Mouse (Mus musculus) embryo, embryonic 11 days (tissue): Measurements from ENCODE around the gene Ttc9b.
A peak's percentile ranks its signal among the peaks of the same experiment; 100 is the strongest.

Experiments used
- DNase-seq: peaks from one replicate; pipeline ENCODE4 v3.0.0-alpha.2; 2015

Gene Ttc9b

DNA sequence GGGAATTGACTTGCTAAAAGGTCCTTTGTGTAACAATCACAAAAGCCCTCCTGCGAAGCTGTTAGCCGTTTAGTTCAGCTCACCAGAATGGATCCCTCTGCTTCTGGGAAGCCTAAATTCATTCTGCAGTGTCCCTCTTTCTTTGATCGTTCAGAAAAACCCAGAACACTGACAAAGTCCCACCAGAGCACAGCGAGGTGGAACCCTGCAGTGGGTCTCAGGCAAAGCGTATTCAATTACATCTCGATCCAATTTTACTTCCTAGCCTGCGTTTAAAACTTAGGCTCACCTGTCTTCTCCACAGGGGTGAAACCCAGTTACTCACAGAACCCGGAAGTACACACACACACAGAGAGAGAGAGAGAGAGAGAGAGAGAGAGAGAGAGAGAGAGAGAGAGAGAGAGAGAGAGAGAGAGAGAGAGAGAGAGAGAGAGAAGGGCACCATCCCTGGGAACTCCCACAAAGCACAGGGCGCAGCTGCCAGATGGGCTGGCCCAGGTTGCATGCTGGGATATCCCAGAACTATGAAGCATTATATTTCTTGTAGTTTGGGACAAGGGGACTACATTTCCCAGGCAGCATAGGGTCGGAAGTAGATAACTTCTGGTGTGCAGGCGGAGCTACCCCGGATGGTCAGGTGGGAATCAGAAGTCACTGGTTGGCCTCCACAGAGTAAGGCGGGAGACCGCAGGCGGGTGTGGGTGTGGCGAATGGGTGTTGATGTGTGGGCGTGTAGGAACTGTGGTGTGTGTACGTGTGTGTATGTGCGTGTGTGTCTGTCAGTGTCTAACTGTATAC is 35.3 kb downstream of the Ttc9b start, which contains the start of gene Zfp607b:
TSS of gene Zfp607b (plus strand) at position 526 of the 798 bp plus-strand sequence.
- DNase-seq = peak; percentile 94

DNA sequence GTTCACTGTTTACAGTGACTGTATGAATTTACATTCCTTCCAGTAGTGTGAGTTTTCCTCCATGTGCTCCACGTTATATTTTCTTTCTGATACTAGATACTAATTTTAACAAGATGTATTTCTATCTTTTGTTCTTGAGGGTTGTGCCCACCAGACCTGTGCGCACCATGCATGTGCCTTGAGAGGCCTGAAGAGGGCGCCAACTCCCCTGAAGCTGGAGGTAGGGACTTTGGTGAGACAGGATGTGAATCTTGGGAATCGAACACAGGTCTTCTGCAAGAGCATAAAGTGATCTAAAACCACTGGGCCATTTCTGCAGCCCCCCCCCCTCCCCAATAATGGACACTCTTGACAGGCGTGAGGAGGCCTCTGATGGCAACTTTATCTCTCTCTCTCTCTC is 37.4 kb downstream of the Ttc9b start:
- DNase-seq = peak; percentile 52

DNA sequence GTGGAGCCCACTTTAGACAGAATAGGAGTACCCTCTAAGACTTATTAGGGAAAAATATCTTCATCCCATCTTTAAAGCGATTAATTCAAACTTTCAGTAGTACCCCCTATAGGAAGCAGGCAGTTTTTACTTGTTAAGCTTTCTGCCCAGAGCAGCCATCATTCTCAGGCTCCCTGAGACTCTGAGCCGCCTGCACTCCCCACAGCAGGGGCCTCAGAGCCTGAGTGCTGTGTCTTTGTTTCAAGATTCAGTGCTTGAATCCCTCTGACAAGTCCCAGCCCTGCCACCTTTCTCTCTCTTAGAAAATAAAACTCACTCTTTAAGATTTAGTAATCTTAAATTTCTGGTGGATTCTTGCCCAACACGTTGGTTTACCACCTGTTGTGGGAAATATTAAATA is 43.0 kb downstream of the Ttc9b start:
- no peak for DNase-seq
